ENCODE assay signal across 11 mouse cellular contexts in genomic region chr6:84514623-84515022, GRCm38 (mm10).
DNase-seq lines count a peak whose midpoint lies in the region.
"Had no signal": no experiment of that assay in that cellular context is flagged by ENCODE, and none has a peak within 500 bp of the region (broad histone marks: within the 10 kb centered on the region; RNA-seq: fewer than 3 reads in every experiment).

No protein-coding gene starts in this region.

- intact Hi-C loops in heart, postnatal 25 days (cut with DNase I) = no loop called here
- intact Hi-C loops in gastrocnemius, postnatal 14 days (cut with DNase I; ENCODE audit: low total_unique reads) = no loop called here

- peak; percentile 4 to 21 for DNase-seq in heart, adult 18-20 months
- no peak for DNase-seq in heart, postnatal 25 days (ENCODE audit: low spot score)
- peak; percentile 5 for DNase-seq in lung, postnatal 36 days
- DNase-seq in lung, postnatal 14 days = no peak
- DNase-seq in adrenal gland, postnatal 14 days = peak; percentile 64
- DNase-seq in kidney, postnatal 10 days = peak; percentile 12
- no peak for DNase-seq in spleen, postnatal 10 days (ENCODE audit: low spot score in 2 of 2)
- DNase-seq in gastrocnemius, postnatal 14 days = no peak
- DNase-seq: lung, postnatal 4 days; spleen, adult 18-20 months; thymus, postnatal 4 days had no signal

Comparison
In these comparisons a context has a peak if more than half of its experiments do, and no peak if none do; other contexts are left out.
1. DNase-seq: peak in heart, adult 18-20 months (2 of 2), lung, postnatal 36 days (single experiment), adrenal gland, postnatal 14 days (single experiment) and kidney, postnatal 10 days (single experiment); none in heart, postnatal 25 days (single experiment), lung, postnatal 14 days (single experiment), spleen, postnatal 10 days (0 of 2) and gastrocnemius, postnatal 14 days (single experiment).